Mouse (Mus musculus): ENCODE measurements around the gene Pycr1. TPM values are rescaled to one million over a fixed set of nuclear protein-coding genes. Genes with fewer than 3 reads are reported as not detected.
A peak's percentile ranks its signal among the peaks of the same experiment; 100 is the strongest.

Pycr1 gene
- polyA plus RNA-seq, 1 experiment from 2014 or later: 1.5 TPM

DNA sequence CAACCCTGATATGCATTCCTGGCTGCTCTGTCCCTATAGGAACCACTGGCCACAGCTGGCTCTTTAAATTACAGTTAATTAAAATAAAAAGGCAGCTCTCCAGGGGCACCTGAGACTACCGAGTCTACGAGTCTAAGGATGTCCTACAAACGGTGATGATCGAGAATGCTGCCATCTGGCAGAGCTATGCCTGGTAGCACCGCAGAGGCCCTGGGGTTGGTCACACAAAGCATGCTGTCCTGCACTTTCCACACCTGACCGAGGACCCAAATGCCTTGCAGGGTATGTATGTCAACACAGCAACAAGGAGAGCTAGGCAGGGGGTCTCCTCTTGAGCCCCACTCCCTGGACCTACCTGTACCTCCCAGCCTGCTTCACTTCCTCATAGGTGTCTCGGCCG is 29.6 kb downstream of the Pycr1 start:
- 82% methylated on average over 8 of the region's 8 CpGs for WGBS (ENCODE audit: insufficient replicate concordance)
- Histone ChIP-seq H3K4me3 (ENCODE audit: low read depth, low read length) (no peak overlapping the region), H3K4me2 (ENCODE audit: low read depth, low read length) (no peak overlapping the region), H3K27me3 (ENCODE audit: insufficient read depth, low read length) (no peaks in the 10 kb centered on the region), H3K27ac (ENCODE audit: low read depth) (no peak overlapping the region), H3K4me1 (ENCODE audit: insufficient read depth) (peaks cover 33% of the 10 kb centered on the region), H3K9ac (replicated peaks) (no peak overlapping the region), H3K9me3 (ENCODE audit: low read length) (no peaks in the 10 kb centered on the region), H3K36me3 (replicated peaks; ENCODE audit: insufficient read depth, low read length) (peaks cover 47% of the 10 kb centered on the region)
- no peak for TF ChIP-seq CTCF (IDR thresholded peaks at IDR 0.05; ENCODE audit: low read depth)
- no peak for TF ChIP-seq EP300 (IDR thresholded peaks at IDR 0.05; ENCODE audit: low read depth)
- ATAC-seq (no peak), DNase-seq (no peak)

DNA sequence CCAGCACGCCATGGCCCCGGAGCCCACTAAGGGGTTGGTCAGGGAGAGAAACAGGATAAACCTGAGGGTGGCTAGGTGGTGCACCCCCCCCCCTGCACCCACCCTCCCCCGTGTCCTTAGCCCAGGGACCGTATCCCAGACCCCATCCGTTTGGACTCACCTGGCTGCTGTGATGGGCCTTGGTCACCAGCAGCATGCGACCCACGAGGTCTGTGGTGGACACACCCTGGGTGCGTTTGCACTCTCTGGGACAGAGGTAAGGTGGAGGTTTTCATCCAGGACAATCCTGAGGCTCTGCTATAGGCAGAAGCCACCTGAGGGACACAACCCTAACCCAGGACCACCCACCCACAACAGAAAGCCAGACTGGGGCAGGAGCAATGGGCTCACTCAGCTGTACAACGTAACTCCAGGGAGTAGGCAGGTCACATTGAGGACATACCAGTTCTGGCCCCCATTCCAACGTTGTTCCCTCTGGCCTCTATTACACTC is 30.0 kb downstream of the Pycr1 start:
- DNase-seq (no peak), ATAC-seq (no peak)
- H3K4me2 ChIP-seq (ENCODE audit: low read depth, low read length): no peak overlapping the region
- H3K4me1 ChIP-seq (ENCODE audit: insufficient read depth): peaks cover 35% of the 10 kb centered on the region
- peaks cover 43% of the 10 kb centered on the region for H3K36me3 ChIP-seq (replicated peaks; ENCODE audit: insufficient read depth, low read length)
- 81% methylated on average over 10 of the region's 10 CpGs for WGBS (ENCODE audit: insufficient replicate concordance)
- H3K27me3 ChIP-seq (ENCODE audit: insufficient read depth, low read length): no peaks in the 10 kb centered on the region
- no peak for TF ChIP-seq CTCF (IDR thresholded peaks at IDR 0.05; ENCODE audit: low read depth)
- no peak for TF ChIP-seq EP300 (IDR thresholded peaks at IDR 0.05; ENCODE audit: low read depth)
- H3K27ac ChIP-seq (ENCODE audit: low read depth): no peak overlapping the region; the same call in 1 of the 2 replicates
- no peak overlapping the region for H3K4me3 ChIP-seq (ENCODE audit: low read depth, low read length)
- no peaks in the 10 kb centered on the region for H3K9me3 ChIP-seq (ENCODE audit: low read length)
- H3K9ac ChIP-seq (replicated peaks): no peak overlapping the region

DNA sequence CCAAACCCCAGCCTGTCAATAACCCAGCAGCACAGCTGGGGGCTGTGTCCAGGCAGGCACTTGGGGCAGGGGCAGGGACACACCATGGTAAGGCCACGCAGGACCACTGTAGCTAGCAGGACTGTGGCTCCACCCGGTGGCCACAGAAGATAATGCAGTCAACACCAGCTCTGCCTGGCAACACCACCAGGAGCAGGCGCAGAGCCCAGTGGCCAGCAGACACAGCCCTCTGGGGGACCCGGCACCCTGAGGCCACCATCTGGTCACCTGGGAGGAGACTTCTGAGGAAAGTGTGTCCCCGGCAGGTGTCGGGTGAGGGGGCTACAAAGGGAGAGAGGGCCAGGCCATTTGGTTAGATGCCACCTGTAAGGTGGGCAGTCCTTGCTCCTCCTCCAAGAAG is 30.8 kb downstream of the Pycr1 start:
- no peaks in the 10 kb centered on the region for H3K27me3 ChIP-seq (ENCODE audit: insufficient read depth, low read length)
- WGBS (ENCODE audit: insufficient replicate concordance): 43% methylated on average over 6 of the region's 6 CpGs
- peak; percentile 16; the same call in 1 of the 2 replicates for ATAC-seq
- DNase-seq: peak; percentile 87
- H3K9ac ChIP-seq (replicated peaks): no peak overlapping the region
- H3K36me3 ChIP-seq (replicated peaks; ENCODE audit: insufficient read depth, low read length): peaks cover 38% of the 10 kb centered on the region
- TF ChIP-seq CTCF (IDR thresholded peaks at IDR 0.05; ENCODE audit: low read depth) (peak; percentile 96), EP300 (IDR thresholded peaks at IDR 0.05; ENCODE audit: low read depth) (no peak)
- no peak overlapping the region for H3K4me2 ChIP-seq (ENCODE audit: low read depth, low read length)
- no peak overlapping the region for H3K27ac ChIP-seq (ENCODE audit: low read depth)
- H3K9me3 ChIP-seq (ENCODE audit: low read length): no peaks in the 10 kb centered on the region
- H3K4me3 ChIP-seq (ENCODE audit: low read depth, low read length): no peak overlapping the region
- peaks cover 28% of the 10 kb centered on the region for H3K4me1 ChIP-seq (ENCODE audit: insufficient read depth)

DNA sequence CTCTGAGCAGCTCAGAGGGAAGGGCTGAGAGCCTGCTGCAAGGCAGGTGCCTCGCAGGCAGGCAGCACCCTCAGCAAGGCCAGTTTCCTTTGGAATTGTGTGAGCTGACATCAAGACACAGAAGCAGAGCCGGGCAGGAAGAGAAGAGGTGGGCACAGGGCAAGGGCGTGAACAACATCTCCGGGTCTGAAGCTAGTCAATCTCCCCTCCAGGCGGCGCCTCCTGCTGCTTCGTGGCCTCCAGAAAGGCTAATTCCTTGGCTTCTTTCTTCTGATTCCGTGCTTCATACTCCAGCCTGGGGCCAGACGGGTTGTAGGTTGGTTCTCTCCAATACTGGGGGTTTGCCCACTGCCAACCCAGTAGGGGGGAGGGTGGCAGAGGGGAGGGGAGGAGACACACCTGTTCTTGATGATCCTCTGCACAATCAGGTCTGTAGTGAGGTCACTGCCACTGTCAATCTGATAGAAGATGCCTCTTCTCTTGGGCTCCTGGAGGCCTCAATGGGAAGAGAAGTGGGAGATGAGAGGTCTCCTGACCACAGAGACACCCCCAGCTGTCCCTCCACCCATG is 33.0 kb downstream of the Pycr1 start:
- H3K36me3 ChIP-seq (replicated peaks; ENCODE audit: insufficient read depth, low read length): peaks cover 40% of the 10 kb centered on the region

DNA sequence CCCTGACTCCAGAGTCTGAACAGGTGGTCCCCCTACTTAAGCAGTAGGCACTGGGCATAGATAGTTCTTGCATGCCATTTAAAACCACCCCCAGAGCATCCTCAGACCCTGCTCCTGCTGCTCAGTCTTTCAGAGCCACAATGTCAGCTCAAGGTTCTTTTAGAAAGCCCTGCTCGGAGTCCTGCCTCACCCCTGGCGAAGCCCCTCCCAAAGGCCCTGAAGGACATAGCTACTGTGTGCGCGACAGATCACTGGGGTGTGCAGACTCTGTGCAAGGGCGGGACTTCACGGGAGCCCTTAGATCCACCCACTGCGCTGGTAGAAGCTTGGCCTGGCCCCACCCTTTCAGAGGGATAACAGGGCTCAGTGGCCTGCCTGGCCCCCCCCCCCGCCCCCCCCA is 34.3 kb downstream of the Pycr1 start:
- Histone ChIP-seq H3K4me2 (ENCODE audit: low read depth, low read length) (peak overlapping the region; percentile 64), H3K36me3 (replicated peaks; ENCODE audit: insufficient read depth, low read length) (peaks cover 46% of the 10 kb centered on the region), H3K9me3 (ENCODE audit: low read length) (no peaks in the 10 kb centered on the region), H3K4me1 (ENCODE audit: insufficient read depth) (peaks cover 10% of the 10 kb centered on the region), H3K27ac (ENCODE audit: low read depth) (peak overlapping the region; percentile 44; the same call in 1 of the 2 replicates), H3K27me3 (ENCODE audit: insufficient read depth, low read length) (no peaks in the 10 kb centered on the region), H3K9ac (replicated peaks) (peak overlapping the region; percentile 49; the same call in 1 of the 2 replicates), H3K4me3 (ENCODE audit: low read depth, low read length) (no peak overlapping the region)
- no peak for TF ChIP-seq EP300 (IDR thresholded peaks at IDR 0.05; ENCODE audit: low read depth)
- TF ChIP-seq CTCF (IDR thresholded peaks at IDR 0.05; ENCODE audit: low read depth): no peak
- DNase-seq (no peak), ATAC-seq (peak; percentile 48)
- WGBS (ENCODE audit: insufficient replicate concordance): 39% methylated on average over 7 of the region's 8 CpGs

More for the DNA sequence above, 33.0 kb downstream of the Pycr1 start:
- ATAC-seq: no peak
- no peak for DNase-seq
- no peak overlapping the region for H3K9ac ChIP-seq (replicated peaks)
- TF ChIP-seq CTCF (IDR thresholded peaks at IDR 0.05; ENCODE audit: low read depth) (no peak), EP300 (IDR thresholded peaks at IDR 0.05; ENCODE audit: low read depth) (no peak)
- H3K4me1 ChIP-seq (ENCODE audit: insufficient read depth): peaks cover 10% of the 10 kb centered on the region
- H3K27ac ChIP-seq (ENCODE audit: low read depth): no peak overlapping the region
- H3K4me2 ChIP-seq (ENCODE audit: low read depth, low read length): no peak overlapping the region
- H3K4me3 ChIP-seq (ENCODE audit: low read depth, low read length): no peak overlapping the region
- H3K27me3 ChIP-seq (ENCODE audit: insufficient read depth, low read length): no peaks in the 10 kb centered on the region
- WGBS (ENCODE audit: insufficient replicate concordance): 84% methylated on average over 9 of the region's 9 CpGs
- H3K9me3 ChIP-seq (ENCODE audit: low read length): no peaks in the 10 kb centered on the region

DNA sequence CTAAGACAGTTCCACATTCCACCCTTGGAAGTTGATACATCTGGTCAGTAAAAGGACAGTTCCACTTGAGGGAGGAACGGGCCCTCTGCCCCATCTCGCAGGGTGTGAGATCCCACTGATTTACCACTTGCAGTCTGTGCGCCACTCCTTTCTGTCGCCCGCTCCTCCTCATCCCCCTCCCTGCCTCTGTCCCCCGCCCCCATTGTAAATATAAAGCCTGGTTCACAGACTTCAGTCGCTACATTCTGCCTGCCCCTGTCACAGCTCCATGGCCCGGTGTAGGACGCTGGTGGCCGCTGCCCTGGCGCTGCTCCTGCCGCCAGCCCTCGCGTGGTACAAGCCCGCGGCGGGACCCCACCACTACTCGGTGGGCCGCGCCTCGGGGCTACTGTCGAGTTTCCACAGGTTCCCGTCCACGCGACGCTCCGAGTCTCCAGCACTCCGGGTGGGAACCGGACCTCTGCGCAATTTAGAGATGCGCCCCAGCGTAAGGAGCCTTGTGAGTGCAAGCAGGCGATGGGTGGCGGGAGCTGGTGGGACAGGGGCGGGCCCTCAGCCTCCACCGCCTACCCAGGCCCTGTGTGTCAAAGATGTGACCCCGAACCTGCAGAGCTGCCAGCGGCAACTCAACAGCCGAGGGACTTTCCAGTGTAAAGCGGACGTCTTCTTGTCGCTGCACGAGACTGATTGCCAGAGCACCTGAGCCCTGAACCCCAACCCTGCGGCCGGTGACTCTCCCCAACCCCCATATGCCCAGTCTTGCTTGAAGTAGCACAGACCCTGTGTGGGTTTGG is 35.1 kb downstream of the Pycr1 start, which contains the start of gene Npb:
Npb (plus strand) TSS at position 237 of the 794 bp plus-strand sequence.
- Histone ChIP-seq H3K4me3 (ENCODE audit: low read depth, low read length) (peak within 1 kb of the TSS; percentile 21; the same call in 1 of the 2 replicates), H3K36me3 (replicated peaks; ENCODE audit: insufficient read depth, low read length) (peaks cover 45% of the 10 kb centered on the region), H3K4me2 (ENCODE audit: low read depth, low read length) (peak within 1 kb of the TSS; percentile 64), H3K27me3 (ENCODE audit: insufficient read depth, low read length) (no peaks in the 10 kb centered on the region), H3K9ac (replicated peaks) (peak within 1 kb of the TSS; percentile 49), H3K27ac (ENCODE audit: low read depth) (peak within 1 kb of the TSS; percentile 68), H3K4me1 (ENCODE audit: insufficient read depth) (peaks cover 10% of the 10 kb centered on the region), H3K9me3 (ENCODE audit: low read length) (no peaks in the 10 kb centered on the region)
- no peak for DNase-seq
- TF ChIP-seq EP300 (IDR thresholded peaks at IDR 0.05; ENCODE audit: low read depth) (no peak), CTCF (IDR thresholded peaks at IDR 0.05; ENCODE audit: low read depth) (no peak)
- 17% methylated on average over 45 of the region's 45 CpGs for WGBS (ENCODE audit: insufficient replicate concordance)
- peak; percentile 44 for ATAC-seq
